Mouse (Mus musculus) embryonic fibroblast, embryonic 13.5 days (primary cell): Measurements from ENCODE around the gene Hist1h2an. TPM values are rescaled to one million over a fixed set of nuclear protein-coding genes. Genes with fewer than 3 reads are reported as not detected.
A peak's percentile ranks its signal among the peaks of the same experiment; 100 is the strongest.
"Not testable (repeated sequence)": the region's sequence is repeated elsewhere in the genome, so short reads cannot be mapped to it uniquely, and the experiment has no call there.

Experiments used
- H3K27ac ChIP-seq: 2 replicates; pipeline ENCODE4 v1.5.1; 2012; ENCODE audit warnings: low read length, control low read depth, inconsistent platforms; ENCODE audit not compliant: insufficient read depth
- H3K4me1 ChIP-seq: 2 replicates; pipeline ENCODE4 v1.6.1; 2011; ENCODE audit warnings: low read length; ENCODE audit not compliant: control insufficient read depth, insufficient read depth
- H3K4me3 ChIP-seq: 2 replicates; pipeline ENCODE4 v1.5.1; 2011; ENCODE audit warnings: mild to moderate bottlenecking, control low read depth, low read length; ENCODE audit not compliant: insufficient read depth
- CTCF ChIP-seq: IDR thresholded peaks from 2 replicates; pipeline ENCODE4 v1.5.1; 2011; ENCODE audit warnings: mild to moderate bottlenecking, control low read depth, low read length, moderate library complexity, borderline replicate concordance; ENCODE audit not compliant: insufficient read depth
- POLR2A ChIP-seq: IDR thresholded peaks from 2 replicates; pipeline ENCODE4 v1.6.1; 2011; ENCODE audit warnings: low read depth, mild to moderate bottlenecking, control low read depth, low read length, moderate library complexity
- polyA plus RNA-seq: library from polyadenylated mRNA; stranded (reverse); fragments of >200 nt; gene quantifications from 2 replicates; pipeline ENCODE4 v1.2.4, GENCODE M21; 2011; ENCODE audit warnings: low read depth; ENCODE audit not compliant: missing spikeins, insufficient read length

Hist1h2an gene
- not detected in 2 replicates for polyA plus RNA-seq

DNA sequence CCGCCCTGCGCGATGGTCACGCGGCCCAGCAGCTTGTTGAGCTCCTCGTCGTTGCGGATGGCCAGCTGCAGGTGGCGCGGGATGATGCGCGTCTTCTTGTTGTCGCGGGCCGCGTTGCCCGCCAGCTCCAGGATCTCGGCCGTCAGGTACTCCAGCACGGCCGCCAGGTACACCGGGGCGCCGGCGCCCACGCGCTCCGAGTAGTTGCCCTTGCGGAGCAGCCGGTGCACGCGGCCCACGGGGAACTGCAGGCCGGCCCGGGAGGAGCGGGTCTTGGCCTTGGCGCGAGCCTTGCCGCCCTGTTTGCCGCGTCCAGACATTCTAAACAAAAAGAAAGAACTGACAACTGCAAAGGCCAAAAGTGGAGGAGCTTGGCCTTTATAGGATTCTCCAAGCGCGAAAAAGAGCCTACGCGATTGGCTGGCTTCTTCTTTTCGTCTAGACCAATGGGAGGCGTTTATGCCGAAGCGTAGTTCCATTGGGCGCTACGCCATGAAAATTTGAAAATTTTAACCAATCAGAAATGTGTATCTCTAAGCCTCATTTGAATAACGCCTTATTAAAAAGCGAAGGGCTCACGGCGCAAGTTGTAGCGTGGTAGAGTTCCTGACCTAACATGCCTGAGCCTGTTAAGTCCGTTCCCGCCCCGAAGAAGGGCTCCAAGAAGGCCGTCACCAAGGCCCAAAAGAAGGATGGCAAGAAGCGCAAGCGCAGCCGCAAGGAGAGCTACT lies at the start of gene Hist1h2an, which contains the start of gene Hist1h2bp:
Hist1h2an (minus strand) TSS at position 320 of the 731 bp plus-strand sequence.
Hist1h2bp (plus strand) TSS at position 563 of the 731 bp plus-strand sequence.
- peak within 1 kb of the TSS; percentile 85 for H3K27ac ChIP-seq
- H3K4me1 ChIP-seq: not testable (repeated sequence)
- TF ChIP-seq POLR2A: peak; percentile 72
- peak within 1 kb of the TSS; percentile 19; the same call in 1 of the 2 replicates for H3K4me3 ChIP-seq

DNA sequence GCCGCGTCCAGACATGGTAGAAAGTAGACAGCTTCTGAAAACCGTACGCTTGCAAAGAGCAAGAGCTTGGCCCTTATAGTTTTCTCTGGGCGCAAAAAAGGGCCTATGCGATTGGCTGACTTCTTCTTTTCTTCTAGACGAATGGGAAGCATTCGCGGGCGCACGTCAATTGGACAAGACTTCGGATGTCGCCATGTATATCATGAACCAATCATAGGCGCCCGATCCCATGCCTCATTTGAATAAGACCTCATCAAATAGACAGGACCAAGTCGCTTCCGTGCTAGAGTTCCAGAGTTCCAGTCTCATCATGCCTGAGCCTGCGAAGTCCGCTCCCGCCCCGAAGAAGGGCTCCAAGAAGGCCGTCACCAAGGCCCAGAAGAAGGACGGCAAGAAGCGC lies 46.4 kb upstream of the Hist1h2an start, which contains the start of the genes Hist1h2ap and Hist1h2br:
Hist1h2ap (minus strand) TSS at position 47 of the 400 bp plus-strand sequence.
Hist1h2br (plus strand) TSS at position 283 of the 400 bp plus-strand sequence.
- not testable (repeated sequence) for H3K4me3 ChIP-seq, H3K27ac ChIP-seq, H3K4me1 ChIP-seq

DNA sequence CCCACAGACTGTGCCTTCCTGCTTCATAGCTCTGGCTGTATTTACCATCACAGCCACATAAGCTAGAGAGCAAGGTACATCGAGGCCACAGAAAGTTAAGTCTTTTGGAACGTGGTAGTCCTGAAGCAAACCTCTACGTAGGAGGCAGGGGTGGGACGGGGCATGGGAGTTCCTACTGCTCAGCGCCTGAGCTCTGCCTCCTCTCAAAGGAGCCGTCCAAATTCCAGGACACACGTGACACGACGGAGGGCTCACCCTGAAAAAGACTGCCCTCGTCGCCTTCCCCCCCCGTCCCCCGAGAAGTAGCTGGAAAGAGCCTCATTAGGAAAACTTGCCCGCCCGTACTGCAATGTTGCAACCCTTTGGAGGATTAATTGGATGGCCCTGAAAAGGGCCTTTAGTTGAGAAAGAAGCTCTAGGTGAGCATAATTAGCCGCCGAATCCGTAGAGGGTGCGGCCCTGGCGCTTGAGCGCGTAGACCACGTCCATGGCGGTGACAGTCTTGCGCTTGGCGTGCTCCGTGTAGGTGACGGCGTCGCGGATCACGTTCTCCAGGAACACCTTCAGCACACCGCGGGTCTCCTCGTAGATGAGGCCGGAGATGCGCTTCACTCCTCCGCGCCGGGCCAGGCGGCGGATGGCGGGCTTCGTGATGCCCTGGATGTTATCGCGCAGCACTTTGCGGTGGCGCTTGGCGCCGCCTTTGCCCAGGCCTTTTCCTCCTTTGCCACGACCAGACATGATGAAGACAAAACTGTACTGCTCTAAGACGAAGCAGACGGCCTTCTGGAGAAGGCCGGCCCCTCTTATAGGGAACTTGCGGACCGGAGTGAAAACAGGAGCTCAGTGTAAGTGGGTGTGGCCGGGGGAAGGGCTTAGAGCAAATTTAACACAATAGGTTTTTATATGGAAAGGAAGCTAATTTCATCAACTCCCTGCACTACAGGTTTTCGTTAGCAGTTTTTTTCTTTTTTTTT lies 44.7 kb upstream of the Hist1h2an start, which contains the start of gene Hist1h4n:
Hist1h4n (minus strand) TSS at position 779 of the 977 bp plus-strand sequence.
- H3K27ac ChIP-seq, H3K4me1 ChIP-seq, H3K4me3 ChIP-seq: not testable (repeated sequence)
- peak; percentile 54 for TF ChIP-seq POLR2A

DNA sequence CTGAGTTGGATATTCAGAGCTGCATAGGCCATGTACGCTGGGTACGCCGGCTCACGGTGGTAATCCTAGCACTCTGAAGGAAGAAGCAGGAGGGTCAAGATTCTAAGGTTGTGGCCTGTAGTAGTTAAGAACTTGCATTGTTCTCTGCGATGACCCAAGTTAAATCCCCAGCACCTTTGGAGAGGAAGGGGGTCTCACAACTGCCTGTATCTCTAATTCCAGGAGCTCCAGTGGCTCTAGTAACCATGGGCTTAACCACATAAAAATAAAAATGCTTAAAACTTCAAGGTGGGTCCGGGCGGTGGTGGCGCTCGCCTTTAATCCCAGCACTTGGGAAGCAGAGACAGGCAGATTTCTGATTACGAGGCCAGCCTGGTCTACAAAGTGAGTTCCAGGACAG lies 43.3 kb upstream of the Hist1h2an start:
- Histone ChIP-seq H3K27ac (no peak overlapping the region), H3K4me1 (no peaks in the 10 kb centered on the region), H3K4me3 (no peak overlapping the region)
- no peak for TF ChIP-seq CTCF
- TF ChIP-seq POLR2A: 0 out of 2 replicates have a peak, but pooled peaks have one; percentile 10

DNA sequence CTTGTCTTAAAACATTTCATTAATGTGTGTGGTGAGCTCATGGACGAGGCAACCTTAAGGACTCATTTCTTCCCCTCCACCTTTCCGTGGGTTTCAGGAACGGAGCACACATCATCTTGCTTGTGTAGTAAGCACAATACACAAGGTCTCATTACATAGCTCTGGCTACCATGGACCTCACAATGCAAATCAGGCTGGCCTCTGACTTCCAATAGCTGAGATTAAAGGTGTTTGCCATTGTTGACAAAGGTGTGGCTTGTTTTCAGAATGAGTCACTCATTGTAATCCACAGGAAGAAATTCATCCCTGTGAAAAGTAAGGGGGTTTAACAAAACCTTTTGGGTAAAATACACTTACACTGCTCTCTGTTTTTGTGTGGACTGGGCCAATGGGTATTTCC lies 41.5 kb upstream of the Hist1h2an start:
- no peak for TF ChIP-seq CTCF
- no peak for TF ChIP-seq POLR2A
- no peaks in the 10 kb centered on the region for H3K4me1 ChIP-seq
- no peak overlapping the region for H3K4me3 ChIP-seq
- H3K27ac ChIP-seq: no peak overlapping the region

DNA sequence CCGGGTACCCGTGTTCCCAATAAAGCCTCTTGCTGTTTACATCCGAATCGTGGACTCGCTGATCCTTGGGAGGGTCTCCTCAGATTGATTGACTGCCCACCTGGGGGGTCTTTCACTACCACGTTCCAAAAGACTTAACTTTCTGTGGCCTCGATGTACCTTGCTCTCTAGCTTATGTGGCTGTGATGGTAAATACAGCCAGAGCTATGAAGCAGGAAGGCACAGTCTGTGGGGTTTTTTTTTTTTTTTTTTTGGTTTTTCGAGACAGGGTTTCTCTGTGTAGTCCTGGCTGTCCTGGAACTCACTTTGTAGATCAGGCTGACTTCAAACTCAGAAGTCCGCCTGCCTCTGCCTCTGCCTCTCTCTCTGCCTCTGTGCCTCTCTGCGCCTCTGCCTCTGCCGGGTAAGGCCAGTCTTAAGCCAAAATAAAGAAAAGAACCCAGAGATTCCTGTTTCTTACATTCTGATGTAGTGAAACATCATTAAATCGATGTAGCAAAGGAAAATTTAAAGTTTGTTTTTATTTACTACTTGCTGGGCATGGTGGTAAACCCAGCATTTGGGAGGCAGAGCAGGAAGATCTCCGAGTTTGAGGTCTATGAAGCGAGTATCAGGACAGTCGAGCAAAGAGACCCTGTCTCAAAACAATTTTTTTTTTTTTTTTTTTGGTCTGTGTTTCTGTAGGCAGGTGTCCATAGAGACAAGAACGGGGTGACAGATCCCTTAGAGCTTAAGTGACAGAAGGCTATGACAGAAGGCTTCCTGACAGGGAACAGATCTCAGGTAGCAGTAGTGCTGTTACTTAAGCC lies 33.3 kb upstream of the Hist1h2an start:
- H3K27ac ChIP-seq, H3K4me3 ChIP-seq, H3K4me1 ChIP-seq: not testable (repeated sequence)

DNA sequence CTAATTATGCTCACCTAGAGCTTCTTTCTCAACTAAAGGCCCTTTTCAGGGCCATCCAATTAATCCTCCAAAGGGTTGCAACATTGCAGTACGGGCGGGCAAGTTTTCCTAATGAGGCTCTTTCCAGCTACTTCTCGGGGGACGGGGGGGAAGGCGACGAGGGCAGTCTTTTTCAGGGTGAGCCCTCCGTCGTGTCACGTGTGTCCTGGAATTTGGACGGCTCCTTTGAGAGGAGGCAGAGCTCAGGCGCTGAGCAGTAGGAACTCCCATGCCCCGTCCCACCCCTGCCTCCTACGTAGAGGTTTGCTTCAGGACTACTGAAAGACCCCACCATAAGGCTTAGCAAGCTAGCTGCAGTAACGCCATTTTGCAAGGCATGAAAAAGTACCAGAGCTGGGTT lies 25.1 kb upstream of the Hist1h2an start:
- not testable (repeated sequence) for H3K4me3 ChIP-seq, H3K4me1 ChIP-seq
- peak overlapping the region; percentile 5; the same call in 1 of the 2 replicates for H3K27ac ChIP-seq
- TF ChIP-seq POLR2A: peak; percentile 49

DNA sequence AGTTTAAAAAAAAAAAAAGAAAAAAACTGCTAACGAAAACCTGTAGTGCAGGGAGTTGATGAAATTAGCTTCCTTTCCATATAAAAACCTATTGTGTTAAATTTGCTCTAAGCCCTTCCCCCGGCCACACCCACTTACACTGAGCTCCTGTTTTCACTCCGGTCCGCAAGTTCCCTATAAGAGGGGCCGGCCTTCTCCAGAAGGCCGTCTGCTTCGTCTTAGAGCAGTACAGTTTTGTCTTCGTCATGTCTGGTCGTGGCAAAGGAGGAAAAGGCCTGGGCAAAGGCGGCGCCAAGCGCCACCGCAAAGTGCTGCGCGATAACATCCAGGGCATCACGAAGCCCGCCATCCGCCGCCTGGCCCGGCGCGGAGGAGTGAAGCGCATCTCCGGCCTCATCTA lies 24.5 kb upstream of the Hist1h2an start, which contains the start of gene Hist1h4m:
Hist1h4m (plus strand) TSS at position 208 of the 400 bp plus-strand sequence.
- H3K4me1 ChIP-seq, H3K4me3 ChIP-seq: not testable (repeated sequence)
- peak within 1 kb of the TSS; percentile 5; the same call in 1 of the 2 replicates for H3K27ac ChIP-seq

DNA sequence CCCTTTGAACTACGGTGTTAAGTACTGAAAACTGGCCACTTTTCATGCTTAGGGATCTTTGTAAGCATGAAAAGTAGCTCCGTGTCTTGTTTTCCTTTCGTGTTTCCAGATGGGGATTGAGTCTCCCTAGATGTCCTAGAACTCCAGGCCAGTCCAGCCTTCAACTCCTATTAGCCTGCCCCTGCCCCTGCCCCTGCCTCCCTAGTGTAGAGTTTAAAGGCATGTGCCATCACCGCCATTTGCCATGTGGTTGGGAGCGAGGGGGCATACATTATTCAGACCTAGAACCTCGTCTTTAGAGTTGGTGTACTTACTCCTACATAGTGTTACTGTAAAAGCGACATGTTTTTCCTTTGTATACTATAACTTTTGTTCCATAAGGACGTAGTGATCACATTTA lies 24.1 kb upstream of the Hist1h2an start:
- H3K27ac ChIP-seq, H3K4me3 ChIP-seq, H3K4me1 ChIP-seq: not testable (repeated sequence)

DNA sequence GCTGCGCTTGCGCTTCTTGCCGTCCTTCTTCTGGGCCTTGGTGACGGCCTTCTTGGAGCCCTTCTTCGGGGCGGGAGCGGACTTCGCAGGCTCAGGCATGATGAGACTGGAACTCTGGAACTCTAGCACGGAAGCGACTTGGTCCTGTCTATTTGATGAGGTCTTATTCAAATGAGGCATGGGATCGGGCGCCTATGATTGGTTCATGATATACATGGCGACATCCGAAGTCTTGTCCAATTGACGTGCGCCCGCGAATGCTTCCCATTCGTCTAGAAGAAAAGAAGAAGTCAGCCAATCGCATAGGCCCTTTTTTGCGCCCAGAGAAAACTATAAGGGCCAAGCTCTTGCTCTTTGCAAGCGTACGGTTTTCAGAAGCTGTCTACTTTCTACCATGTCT lies 23.1 kb upstream of the Hist1h2an start, which contains the start of the genes Hist1h2bq and Hist1h2ao:
Hist1h2bq (minus strand) TSS at position 125 of the 400 bp plus-strand sequence.
Hist1h2ao (plus strand) TSS at position 393 of the 400 bp plus-strand sequence.
- not testable (repeated sequence) for H3K4me3 ChIP-seq, H3K4me1 ChIP-seq, H3K27ac ChIP-seq

DNA sequence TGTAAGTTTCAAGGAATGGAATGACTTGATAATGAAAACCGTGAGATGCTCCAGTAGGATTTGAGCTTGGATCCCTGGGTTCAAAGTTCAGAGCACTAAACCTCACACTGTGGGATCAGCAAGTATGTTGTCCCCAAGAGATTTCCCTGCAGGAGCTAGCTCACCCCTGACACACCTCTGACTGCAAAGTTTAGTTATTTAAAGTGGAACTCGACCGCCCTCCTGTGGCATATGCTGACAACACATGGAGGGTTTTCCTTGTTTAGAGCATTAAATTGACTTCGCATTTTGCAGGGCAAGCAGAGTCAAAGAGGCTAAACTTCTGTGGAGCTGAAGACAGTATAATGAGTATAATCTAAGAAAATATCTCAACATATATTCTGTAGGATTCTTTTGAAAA lies 16.0 kb upstream of the Hist1h2an start:
- not testable (repeated sequence) for H3K27ac ChIP-seq, H3K4me3 ChIP-seq, H3K4me1 ChIP-seq

DNA sequence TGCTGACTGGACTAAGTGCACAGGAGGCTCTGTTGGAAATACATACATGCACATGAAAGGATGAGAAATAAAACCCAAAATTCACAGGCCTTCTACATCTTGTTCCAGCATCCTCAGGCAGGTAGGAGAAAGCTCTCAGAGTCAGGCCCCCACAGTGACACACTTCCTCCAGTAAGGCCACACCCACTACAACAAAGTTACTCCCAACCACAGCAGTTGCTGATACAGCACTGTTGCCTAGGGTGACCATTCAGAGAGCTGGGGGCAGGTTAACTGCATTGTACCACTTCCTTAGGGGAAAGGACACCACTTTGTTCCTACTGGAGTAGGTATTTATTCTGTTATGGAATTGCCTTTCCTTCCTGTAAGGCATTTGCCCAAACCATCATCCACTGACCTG lies 10.1 kb upstream of the Hist1h2an start:
- H3K4me3 ChIP-seq, H3K27ac ChIP-seq, H3K4me1 ChIP-seq: not testable (repeated sequence)
